Mouse (Mus musculus): ENCODE measurements at regions not wholly inside any gene's neighbourhood (a gene's known extent, or its start where the extent isn't known, plus 50 kb on each side); places are given as distances from the start of the nearest gene placed in this dataset.

DNA sequence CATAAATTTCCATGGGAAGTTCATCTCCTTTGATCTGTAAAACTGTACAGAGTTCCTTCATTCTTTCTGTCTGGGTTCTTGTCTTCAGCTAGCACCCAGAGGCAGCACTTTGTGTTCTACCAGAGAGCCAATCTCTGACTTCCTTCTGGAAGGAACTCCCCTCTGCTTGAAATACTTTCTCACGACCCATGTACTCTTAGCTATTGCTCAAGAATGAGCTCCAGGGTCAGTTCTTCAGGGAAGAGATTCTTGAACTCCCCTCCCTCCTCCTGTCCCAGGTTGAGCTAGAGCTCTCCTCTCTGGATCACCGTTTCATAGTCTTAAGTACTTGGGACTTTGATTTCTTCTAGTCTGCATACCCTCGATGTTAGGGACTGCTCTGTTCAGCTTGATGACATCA is 311.8 kb downstream of the Foxo1 start:
- DNase-seq: no peak

DNA sequence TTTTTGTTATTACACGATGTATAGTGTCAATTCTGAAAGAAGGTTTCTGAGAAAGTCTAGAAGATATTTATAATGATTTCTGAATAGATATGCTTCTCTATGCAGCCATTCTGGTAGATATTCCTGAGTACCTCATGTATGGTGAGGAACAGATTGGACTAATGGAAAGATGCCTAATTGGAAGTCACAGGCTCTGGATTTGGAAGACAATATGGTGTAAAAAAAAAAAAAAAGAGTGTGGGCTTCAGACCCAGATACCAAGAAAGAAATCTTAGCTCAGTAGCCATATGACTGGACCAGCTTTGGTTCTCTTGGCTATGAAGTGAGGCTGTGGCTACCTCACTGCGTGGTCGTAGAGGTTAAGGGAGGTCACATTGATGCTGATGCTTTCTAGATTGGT is 311.0 kb downstream of the Foxo1 start:
- DNase-seq: no peak

DNA sequence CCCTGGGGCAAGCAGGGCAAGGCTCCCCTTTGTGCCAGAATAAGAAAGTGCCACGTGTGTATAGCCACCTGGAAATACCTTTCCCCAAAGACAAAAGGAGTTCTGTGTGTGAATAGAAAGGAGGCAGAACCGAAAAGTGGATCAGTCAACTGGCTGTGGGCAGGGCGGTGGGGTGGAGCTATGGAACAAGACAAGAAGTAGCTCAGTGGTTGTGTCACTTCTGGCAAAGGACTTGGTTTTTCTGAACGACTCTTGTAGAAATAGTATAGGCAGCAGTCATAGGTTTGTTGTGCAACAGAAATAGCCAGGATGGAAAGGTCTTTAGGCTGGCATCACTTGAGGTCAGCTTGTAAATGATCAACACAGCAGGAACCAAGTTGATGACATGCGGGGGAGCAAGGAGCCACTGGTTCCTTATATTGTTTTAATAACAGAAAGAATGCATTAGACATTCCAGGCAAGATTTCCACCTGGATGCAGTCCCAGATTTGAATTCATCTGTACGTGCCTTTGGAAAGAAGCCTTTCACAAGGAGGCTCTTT is 308.6 kb downstream of the Foxo1 start:
- DNase-seq: no peak

DNA sequence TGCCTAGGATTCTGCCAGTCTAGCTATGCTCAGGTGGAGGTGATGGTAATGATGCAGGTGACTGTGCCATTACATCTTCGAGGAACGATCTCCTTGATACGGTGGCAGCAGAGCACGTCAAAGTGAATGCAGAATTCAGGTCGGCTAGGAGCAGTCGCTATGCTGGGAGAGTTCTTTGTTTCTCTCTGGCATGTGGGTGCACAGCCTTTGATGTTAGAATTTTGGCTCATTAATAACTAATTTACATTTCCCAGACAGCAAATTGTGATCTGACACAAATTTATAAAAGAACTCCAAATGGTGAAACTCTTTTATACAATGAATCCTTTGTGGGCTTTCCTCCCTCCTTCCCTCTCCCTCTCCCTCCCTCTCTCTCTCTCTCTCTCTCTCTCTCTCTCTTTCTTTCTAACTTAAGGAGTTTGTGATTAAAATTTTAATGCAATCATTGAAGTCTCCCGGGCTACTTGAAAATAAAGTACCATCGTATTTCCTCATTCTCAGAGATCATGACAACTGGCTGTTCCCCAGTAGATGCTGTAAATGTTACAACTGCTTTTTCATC is 307.2 kb downstream of the Foxo1 start:
- DNase-seq: no peak

DNA sequence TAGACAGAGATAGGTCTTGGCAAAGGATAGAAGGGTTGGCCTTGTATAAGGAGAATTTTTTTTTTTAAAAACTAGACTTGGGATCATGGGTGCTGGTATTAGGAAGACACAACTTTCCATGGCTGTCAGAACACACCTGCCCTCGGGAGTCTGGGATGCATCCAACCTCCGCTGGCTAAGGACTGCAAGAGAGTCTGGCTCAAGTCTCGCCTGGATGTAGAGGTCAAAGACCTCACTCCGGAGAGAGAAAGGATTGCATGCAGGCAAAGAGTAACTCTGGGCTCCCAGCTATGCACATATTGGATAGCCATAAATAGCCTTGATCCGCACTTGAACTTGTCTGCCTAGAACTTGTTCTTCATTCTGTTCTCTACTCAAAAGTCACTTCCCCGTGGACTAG is 306.2 kb downstream of the Foxo1 start:
- DNase-seq: no peak

DNA sequence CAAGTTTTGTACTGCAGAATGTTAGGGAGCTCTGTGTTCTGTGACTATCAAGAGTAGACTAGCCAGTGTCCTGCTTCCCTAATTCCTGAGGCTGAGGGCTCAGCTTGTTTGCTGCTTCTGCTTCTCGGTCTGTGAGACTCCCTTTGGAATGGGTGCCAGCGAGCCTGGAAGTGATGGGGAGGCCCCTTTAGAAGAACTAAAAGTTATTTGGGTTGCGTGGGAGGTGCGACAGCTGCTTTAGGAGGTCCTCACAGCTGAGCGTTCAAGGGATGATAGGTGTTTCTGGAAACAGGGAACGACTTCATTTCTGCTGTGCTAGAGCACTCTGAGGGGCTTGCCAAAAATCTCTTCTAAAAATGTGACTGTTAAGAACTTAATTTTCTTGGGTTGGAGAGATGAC is 305.7 kb downstream of the Foxo1 start:
- no peak for DNase-seq

DNA sequence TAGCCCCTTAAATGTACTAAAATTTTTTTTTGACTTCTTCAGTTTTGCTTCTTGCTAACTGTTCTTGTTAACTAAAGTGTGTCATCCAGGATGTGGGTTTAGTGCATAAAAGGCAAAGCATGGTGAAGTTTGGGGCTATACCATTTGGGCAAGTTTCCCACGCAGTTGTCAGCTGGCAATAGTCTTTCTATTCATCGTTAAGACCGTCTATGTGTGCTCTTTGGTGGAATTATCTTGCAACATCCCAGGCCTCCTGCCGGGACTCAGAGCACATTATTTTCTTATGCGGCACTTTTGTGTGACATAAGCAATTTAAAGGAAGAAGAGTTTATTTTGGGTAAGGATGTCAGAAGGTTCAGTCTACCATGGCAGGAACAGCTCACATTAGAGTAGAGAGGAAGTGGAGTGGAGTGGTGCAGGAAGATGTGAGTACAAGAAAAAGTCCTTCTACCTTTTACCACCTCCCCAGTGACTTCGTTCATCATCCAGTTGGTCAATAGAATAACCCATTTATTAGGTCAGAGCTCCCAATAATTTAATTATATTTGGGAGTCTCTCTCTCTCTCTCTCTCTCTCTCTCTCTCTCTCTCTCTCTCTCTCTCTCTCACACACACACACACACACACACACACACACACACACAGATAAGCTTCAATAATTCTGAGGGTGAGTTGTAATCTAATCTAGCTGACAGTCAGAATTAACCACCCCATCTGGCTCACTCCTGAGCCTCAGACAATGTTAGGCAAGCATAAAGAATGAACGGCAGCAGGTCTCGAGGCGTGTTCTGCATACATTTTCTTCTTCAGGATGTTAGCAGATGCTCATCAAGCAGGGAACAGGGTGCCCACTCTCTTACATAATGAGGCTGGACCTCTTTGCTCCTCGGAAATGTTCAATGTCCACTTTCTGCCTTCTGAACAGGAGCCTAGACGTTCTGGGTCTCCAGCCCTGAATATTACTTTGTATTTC is 304.7 kb downstream of the Foxo1 start:
- no peak for DNase-seq

DNA sequence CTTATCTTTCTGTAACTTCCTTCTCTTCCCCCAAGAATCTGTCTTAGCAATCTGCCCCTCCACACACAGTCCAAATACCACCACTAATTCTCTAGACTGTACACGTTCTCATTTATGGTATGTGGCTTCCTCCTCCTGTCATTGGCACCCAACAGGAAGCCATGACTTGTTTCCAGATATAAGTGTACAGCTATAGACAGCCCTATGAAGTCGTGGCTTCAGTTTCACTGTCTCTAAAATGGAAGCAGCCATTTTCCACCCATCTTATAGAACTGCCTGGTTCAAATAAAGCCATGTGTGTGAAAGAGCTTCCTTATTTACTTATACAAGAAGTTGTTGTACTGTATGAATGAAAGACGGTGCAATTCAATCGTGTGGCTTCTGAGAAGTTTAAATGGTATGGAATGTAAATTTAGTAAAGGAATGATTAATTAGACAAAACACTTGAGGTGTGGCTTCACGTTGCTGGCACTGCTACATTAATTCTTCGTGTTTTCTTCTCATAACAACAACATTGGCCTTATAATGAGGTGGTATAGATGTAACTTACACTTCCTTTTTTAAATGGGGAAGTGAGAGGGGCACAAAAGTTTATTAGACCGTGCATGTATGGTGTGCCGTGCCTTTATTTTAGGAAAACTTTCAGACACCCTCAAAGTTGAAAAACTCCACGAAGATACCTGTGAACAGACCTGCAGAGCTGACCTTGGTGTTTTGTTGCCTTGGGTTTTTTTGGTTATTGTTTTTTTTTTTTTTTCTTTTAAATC is 299.7 kb downstream of the Foxo1 start:
- DNase-seq: no peak

DNA sequence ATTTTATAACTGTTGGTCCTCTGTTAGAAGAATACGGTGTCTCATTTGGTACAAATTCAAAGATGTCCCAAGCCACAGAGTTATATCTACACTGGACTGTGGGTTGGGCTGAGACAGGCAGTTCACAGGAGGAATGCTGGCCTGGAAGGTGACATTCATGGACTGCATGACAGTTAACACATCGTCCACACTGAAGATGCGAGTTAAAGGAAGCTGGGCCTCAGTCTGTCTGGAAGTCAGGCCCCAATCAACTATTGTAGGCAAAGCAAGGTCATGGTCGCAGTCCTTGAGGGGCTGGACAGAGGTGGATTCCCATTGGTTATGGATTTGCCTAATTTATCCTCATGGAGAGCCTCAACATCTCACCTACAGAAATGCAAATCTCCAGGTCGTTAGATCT is 295.5 kb downstream of the Foxo1 start:
- DNase-seq: no peak

DNA sequence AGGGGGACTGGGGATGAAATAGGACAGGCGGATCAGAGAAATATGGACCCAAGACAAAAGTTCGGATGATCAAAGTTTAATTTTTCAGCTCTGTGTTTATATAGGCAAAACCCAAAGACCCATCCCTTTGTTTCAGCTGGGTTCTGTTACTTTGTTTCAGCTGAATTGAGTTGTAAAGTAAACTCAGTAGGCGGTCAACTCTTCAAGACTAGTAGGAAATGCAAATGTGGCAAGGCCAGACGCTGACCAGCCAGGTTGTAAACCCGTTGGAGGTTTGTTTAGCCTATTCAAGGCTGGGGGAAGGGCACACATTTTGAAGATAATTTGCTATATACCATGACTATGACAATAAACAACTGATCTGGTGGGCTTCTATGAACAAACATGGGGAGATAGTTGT is 294.7 kb downstream of the Foxo1 start:
- no peak for DNase-seq

DNA sequence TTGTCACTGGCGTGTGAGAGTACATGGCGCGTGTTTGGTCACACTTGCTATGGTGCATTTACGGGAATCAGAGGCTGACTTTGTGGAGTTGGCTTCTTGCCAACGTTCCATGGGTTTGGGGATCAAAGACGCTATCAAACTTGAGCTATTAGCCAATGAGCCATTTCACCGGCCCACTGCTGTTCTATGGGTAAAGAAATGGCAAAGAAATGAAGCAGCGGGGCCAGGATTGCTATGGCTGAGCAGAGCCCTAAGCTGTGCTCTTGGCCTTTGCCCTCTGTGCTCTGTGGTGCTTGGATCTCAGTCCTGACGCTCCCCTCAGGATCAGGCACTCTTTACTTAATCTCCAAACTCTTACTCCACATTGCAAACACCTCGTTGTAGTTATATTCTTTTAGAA is 291.3 kb downstream of the Foxo1 start:
- no peak for DNase-seq

DNA sequence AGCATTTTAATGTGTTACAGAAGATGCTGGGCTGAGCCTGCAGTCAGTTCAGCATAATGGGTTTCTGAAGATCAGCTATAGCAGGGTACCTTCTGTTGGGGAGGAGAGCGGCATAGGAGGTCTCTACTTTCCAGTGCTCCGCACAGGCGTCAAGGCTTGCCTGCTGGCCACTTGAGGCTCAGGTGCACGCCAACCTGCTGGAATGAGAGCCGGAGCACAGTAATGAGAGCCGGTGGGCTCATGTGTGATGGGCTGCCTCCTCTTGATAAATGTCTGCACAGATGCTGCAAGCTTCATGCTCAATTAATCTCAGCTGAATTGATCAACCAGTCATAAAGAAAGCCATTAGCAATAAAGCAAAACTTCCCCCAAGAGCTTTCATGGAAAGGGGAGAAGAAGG is 290.6 kb downstream of the Foxo1 start:
- DNase-seq: peak; percentile 17 to 43

DNA sequence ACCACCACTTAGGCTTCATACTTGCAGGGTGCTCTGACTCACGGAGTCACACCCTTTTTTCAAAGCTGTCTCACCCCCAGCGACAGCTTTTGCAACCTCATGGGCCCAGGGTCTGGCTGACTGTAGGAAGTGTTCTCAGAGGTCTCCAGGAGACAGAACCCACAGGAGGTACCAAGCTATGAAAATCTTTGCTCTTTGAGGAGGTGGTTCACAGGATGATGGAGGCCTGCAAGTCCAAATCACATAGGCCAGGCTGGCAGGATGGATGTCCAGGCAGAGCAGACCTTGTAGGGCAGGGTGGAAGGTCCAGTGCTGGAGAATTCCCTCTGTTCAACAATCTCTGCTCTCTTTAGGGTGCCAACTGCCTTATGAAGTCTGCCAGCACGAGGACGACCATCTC is 289.2 kb downstream of the Foxo1 start:
- no peak for DNase-seq

DNA sequence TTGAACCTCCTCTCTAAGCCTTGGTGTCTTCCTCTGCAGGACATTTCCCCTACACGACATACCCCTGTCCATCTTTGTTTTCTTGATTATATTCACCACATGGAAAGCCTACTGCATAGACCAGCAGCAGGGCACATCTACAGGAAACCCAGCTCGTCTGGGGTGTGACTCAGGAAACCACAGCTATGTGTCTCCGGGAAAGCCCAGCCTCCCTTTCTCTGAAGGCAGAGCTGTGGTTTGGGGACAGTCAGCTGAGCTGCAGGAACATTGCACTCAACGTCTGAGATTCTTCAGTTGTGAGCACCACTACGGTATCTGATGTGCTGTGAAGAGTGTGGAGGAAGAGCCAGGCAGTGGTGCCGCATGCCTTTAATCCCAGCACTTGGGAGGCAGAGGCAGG is 286.9 kb downstream of the Foxo1 start:
- DNase-seq: no peak

DNA sequence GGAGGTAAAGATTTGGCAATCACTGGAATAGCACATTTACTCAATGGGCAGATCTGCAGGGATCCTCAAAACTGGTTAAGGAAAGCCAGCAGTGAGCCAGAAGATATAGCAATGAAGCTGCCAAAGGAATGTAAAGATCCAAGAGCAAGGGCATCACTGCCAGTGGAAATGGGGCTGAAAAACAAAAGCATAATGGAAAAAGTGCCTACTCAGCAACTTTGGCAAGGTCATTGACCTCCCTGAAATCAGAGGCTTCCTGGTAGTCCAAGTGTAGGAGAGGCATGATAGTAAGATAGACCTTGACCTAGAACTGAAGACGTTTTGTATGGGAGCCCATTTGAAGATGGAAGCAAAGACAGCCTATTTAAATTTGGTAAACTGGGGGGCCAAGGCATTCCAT is 286.4 kb downstream of the Foxo1 start:
- no peak for DNase-seq

DNA sequence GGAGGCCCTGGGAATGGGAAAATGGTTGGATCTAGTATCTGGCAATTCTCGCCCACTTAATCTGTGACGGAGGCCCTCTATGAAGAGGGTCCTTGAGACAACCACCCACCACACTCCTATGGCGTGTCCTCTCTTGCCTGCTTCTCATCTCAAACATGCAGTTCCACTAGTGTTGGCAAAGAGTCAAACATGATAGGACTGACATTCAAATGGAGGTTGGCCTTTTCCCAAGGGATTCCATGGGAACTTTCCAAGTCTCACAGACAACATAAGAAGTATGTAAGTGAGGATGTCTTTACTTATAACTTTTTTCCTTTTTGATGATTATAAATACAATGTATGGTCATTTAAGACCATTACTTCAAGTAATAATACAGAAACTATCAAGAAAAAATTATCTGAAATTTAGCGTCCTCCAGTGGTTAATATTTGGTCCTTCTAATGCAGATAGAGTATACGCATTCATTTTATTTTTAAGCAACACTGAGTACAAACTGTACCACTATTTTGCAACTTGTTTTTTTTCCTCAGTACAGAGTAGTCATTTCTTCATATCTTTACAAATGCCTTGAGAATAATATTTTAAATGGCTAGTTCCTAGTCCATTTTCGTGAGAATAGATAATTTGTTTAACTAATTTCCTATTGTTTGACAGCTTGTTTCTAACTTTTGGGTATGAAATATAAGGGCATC is 280.2 kb downstream of the Foxo1 start:
- peak in 1 of 2 experiments; percentile 16 for DNase-seq

DNA sequence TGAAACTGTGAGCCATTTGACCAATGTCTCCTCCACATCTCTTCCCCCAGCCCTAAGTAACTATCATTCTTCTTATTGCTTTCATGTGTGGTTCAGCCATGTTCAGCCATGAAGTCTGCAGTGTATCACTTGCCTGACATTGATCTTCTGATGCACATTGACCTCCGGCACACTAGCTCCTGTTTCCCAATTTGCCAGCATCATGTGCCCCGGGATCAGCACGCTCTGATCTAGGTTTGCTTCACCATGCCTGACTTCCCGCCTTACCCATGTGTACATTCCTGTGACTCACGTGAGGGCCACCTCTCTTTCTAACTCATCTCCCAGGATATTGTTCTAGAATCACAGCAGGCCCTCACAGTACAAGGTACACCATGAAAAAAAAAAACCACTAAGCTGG is 277.9 kb downstream of the Foxo1 start:
- DNase-seq: no peak

DNA sequence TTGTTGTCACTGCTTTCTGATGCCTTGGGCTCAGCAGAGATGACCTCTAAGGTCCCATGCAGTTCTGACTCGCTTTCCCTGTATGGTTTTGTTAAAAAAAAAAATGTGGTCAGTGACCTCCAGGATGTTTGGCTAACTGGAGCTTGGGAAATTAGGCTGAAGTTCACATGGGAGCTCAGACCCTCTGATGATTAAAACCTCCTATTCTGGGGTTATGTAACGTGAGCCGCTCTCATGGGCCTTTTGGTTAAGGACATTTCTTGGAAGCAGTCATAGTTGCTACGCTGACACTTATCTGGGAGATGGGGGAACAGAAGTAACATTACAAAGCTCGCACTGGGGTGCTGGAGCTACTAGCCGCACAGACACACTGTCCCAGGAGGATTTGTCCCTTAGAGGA is 274.9 kb downstream of the Foxo1 start:
- no peak for DNase-seq

DNA sequence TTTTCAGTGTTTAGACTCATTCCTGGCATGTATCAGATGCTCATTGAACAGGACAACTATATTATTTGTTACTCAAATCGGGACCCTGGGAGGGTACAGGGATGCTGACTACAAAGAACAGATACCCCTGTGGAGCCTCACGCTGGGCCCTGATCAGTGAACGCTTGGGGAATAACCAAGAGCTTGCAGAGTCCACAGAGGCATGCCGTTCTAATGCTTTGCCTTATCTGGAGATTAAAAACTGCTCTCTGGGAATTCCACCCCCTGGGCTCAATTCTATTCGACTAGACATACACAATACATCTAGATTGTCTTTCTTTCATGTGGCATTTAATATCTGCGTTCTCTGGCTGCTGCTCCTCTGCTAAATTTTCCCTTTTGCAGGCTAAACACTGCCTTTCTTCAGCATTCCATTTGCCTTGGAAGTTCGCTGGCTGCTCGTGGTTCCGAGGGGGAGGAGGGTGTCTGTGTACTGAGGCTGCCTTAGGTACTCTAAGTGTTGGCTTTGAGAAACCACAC is 272.8 kb downstream of the Foxo1 start:
- DNase-seq: no peak

DNA sequence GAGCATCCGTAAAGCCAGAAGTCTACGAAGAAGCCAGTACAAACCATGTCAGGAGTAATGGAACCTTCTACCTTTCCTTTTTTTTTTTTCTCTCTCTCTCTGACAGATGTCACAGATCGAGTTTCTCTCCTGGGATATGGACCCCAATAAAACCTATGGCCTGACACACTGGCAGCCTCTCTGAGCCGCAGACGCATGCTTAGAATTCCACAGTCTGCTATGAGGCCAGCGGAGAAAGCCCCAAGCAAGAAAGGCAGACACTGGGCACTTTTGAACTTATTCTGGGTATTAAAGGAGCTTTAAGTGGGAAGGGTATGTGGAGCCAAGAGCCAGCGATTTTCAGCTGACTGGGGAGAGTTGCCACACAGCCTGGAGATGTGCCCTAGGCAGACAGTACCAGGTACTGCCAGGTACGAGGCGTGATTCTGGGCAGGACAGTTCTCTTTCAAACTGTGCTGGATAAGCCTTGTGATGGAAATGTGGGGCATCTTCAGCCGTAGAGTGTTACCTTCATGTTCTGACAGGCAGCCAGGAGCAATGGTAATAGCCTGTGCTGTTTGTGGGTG is 271.8 kb downstream of the Foxo1 start:
- DNase-seq: no peak

DNA sequence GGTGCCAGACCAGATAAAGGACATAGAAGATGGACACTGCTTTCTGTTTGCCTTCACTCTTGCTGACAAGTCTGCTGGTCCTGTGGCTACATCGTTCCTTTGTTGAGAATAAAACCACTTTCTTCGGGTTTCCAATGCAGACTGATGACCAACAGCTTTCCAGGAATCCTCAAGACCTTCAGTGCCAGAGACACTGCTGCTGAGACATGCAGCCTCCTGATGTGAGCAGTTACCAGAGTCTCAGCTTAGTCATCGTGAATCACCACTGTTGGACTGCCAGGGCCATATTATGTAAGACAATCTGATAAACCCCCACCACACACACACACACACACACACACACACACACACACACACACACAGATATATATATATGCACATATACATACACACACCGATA is 270.2 kb downstream of the Foxo1 start:
- no peak for DNase-seq

DNA sequence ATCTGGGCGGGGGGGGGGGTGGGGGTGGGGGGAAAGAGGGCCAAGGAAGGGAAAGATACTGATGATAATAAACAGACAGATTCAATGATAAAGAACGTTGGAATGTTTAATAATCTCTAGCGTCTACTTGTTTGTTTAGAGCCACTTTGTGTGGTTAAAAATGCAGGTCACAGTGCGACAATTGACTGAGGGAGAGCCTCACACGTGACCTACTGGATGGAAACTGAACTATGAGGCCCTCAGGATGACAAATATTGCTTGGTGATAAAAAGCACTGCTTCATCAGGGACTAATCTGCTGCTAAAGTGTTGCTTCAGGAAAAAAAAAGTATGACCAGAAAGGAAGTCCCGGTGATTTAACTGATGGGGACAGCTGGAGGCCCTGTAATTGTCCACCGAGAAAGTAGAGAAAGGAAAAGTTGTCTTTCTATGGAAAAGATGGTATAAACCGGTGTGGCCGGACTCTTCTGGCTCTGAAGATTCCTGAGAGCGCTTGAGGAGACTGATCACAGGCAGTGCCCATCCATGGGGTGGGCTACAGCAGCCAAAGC is 269.3 kb downstream of the Foxo1 start:
- no peak for DNase-seq

All from cerebellum, postnatal 10 days (tissue).